Mouse (Mus musculus) kidney, postnatal 4 days (tissue): ENCODE measurements at regions not wholly inside any gene's neighbourhood (a gene's known extent, or its start where the extent isn't known, plus 50 kb on each side); places are given as distances from the start of the nearest gene placed in this dataset.
"Not testable (repeated sequence)": the region's sequence is repeated elsewhere in the genome, so short reads cannot be mapped to it uniquely, and the experiment has no call there.

Source experiments
- DNase-seq, 2 experiments: peaks; one replicate each; pipeline ENCODE4 v3.0.0; 2021; ENCODE audit warnings: mixed read lengths in 2 of 2

DNA sequence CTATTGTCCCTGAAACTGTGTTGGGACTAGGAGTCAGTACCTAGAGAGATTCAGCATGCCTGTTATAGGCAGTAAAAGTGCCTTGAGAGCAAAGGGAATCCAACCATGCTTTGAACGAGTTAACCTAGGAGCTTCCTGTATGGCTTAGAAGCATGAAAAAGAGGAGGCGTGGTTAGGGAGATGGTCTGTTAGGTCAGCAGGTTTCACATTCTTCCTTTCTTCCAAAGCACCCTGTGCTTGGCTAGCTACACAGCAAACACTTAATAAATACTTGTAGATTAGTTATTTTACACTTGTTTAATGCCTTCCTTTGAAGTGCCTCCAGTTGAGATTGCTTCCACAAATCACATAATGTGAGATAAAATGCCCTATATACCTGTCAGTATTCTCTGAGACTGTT, 284.9 kb upstream of the Adgra3 start:
- no peak for DNase-seq

DNA sequence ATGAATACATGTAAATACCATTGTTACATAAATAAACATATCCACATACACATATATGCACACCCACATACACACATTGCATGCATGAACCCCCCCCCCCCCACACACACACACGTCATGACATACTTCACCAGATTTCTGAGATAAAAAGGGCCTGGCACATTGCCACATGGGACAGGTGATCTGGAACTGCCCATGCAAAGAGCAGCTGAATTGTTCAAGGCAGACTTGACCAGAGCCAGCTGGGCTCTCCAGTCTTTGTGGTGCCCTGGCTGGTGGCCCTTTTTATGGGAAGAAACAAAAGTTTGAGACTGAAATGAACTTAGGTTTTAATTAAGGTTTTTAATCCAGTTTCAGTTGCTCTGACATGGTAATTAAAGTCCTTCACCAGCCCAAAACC, 250.7 kb upstream of the Adgra3 start:
- peak; percentile 7 to 21 for DNase-seq

DNA sequence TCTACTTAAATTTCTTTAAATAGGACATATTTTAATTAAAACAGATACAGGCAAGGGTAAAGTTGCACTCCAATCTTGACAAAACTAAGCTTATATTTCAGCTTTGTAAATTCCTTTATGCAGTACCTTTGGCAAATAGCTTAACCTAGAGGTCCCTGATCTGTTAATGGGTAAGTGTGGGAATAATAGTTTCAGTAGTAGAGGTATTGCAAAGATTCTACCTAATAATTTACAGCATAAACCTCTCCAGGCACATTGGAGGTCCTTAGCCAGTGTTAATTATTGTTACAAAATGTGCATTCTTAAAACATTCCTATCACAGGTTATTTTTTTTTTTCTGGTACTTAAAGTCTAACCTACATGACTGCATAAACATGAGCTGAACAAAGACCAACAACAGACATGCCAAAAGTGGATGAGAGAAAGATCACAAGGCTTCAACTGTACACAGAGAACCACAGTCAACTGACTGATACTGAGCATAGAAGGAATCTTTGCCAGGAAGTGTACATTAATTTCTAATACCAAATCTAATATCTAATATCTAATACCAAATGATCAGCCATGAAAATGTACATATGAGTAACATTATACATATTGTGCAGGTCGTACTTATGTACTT, 245.2 kb upstream of the Adgra3 start:
- no peak for DNase-seq

DNA sequence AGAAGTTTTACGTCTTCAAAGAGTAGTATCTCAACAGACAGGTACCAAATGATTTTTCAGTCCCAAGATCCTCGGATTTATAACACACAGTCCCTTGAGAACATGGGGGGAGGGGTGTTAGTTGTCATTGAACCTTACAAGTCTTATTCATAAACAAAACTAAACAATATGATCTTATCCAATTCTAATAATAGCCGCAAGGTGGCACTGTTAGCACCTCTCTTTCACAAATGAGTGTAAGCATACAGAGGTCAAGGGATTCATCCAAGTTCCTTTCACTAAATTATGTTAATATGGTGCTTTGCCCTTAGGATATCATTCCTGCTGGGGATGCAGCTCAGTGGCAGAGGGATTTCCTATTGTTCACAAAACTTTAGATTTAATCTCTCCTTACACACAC, 235.0 kb upstream of the Adgra3 start:
- no peak for DNase-seq

DNA sequence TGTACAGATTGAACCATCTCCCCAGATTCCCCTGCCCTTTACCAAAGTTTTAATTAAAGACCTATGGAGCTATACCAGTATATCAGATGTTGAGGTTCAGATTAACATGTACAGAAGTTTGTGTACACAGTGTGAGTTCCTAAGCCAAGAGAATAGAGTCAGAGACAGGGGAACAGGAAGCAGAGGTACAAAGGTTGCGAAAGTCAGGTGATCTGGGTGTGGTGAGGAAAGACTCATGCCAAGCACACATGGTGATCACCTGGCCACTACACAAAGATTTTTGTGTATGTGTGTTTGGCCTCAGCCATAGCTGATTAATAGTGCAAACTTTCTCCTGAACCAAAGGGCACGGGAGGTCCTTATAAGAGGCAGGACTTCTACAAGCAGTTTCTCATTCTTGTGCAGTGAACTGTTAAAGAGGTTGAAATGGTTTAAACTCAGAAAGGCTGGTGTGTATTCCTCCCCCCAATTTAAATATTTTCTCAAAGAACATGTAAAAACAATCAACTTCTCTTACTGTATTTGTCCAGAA, 232.1 kb upstream of the Adgra3 start:
- peak in 1 of 2 experiments; percentile 8 for DNase-seq

DNA sequence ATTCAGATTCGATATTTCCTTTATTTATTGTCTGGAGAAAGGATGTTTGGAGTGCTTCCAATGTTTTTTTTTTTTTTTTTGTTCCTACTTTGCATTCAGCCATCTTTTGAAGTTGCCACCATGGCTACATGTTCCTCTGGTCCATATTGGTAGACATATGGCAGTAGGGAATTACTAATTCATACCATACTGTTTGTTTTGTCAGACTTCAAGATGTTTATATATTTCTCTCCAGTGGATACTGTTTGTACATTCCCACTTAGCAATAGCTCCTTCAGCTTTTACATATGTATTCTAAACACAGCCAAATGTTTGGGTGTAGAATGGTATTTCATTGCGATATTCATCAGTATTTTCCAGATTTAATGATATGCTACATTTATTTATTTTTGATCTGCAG, 201.6 kb upstream of the Adgra3 start:
- DNase-seq, result no peak

DNA sequence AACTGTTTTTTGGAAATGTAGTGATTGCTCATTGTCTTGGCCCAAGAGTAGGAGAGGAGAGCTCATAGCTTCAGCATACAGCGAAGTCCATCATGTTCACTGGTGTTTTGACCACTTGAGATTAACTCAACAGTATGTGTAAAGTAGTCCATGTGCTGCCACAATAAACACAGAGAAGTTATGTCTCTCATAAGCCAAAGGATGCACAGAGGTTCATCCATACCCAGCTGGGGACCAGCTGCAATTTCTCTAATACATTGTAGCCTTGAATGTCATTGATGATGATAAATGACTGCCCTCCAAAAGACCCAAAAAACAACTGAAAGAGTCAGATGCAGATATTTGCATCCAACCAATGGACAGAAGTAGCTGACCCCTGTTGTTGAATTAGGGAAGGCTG, 199.2 kb upstream of the Adgra3 start:
- no peak for DNase-seq

DNA sequence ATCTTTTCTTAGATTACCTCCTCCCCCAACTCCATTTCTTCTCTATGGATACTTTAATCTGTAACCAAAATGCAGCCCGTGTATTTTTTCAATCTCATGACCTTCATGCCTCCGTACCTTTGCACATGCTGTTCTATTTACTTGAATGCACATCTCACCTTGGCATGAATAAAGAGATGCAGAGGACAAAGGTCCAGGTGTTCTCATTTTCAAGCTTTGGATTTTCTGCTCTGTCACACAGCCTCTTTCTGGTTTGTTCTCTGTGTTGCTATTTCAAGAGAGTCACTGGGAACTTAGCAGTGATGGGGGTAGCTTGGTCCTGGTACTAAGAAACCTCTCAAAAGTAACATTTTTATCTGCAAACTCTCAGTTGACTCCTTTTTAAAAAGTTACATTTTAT, 175.3 kb upstream of the Adgra3 start:
- DNase-seq, result no peak

DNA sequence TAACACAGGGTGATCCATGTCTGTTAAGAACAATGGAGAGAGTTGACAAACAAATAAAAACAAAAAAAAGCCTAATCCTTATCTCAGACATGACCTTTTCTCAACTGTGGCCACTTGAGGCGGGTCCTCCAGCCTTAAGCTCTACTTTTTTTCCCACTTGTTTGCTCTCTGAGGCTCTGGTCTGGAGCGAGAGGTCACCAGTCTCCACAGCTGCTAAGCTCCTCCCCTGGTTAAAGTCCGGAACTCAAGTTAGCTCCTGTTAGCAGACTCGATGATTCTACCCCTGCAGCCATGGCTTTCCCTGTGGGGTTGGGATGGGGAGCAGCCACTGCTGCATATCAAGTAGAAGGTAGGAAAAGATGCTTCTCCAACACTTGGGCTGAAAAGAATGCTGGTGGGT, 158.2 kb upstream of the Adgra3 start:
- peak; percentile 3 to 24 for DNase-seq

DNA sequence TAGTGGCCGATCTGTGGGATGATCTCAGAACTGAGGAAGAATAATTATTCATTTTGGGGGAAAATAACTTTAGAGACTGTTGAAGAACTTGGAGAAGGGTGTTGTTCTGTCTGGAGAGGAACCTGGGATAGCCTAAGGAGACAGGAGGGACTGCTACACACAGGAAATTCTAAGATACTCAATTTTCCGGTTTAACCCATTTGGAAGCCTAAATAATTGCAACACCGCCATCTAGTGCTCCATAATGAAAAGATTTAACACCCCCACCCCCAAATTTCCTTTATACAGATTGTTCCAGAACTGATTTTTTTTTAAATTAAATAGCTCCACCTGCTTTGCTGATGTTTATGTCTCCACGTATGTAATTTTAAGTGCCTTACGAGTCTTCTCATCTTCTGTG, 157.2 kb upstream of the Adgra3 start:
- DNase-seq, result no peak

DNA sequence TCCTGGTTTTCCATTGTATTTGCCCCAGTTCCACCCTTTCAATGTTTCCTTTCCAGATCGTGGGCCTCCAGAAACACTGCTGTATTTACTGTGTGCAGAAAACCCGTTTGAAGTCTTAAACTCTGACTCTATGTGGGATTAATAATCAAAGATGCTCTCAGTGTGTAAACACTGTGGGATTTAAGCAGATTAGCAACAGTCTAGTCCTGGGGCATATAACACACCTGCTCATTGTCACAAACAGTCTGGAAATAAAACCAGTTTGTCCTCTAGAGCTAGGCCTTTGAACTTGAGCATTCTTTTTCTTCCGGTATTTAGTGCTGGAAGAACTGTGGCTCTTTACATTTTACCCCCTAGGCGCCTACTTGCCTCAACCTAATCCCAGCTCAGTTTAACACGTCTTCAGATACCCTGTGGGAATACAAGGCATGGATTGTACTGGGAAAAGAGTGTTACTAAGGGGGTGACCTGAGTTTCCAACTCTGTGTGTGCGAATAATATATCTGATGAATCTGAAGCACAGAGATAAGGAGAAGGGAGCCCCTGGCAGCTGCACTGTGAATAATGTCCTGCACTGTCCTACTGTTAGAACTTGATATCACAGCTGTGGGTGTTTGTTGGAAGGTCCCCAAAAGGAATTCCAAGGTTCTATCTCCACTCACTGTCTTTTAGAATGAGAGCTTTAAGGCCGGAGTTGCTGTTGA, 143.7 kb upstream of the Adgra3 start:
- no peak for DNase-seq

DNA sequence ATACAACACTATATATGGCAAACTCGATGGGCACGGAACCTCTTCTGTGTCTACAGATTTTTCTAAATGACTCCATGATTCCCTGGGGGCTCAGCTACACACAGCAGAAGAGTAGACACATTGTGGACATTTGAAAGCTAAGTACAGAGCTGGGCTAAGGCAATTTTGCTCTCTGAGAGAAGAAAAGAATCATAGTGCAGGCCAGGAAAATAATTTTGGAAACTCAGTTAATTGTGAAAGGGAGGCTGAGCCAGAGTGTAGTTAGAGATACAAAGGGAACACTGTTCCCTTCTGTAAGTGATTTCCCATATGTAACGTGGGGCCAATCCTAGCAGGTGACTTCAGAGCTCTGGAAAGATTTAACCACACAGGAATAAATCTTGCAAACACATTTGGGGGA, 137.6 kb upstream of the Adgra3 start:
- DNase-seq, result no peak

DNA sequence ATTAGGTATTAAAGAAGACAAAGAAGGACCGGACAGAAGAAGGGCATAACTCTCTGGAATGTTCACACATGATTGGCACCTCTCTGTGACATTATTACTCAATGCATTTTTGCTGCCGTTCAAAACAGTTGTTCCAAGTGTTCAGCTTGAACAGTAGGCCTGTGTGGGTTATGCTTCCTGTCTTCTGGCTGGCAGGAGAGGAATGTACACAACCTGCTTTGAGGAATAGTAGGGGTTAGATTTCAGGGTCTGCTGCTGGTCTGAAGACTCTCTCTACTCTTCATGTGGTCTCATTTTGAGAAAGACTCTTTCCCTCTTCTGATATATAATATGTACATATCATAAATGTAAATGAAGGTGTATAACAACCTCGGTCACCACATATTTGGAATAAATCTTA, 137.2 kb upstream of the Adgra3 start:
- DNase-seq, result no peak

DNA sequence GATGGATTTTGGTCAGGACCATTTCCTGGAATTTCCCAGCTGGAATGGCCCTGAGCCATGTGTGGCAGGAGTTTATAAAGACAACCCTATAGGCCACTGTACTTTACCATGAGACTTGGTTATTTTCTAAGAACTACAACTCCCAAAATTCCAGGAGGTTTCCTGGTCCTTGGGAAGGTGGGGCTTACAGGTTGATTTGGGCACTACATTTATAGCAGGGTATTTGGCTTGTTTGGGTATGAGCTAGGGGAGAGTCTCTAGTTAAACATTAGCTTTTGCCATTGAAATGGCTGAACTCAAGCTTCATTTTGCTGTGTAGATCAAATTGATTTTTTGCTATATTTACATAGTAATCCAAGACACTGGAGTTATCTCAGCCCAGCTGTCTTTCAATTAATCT, 130.6 kb upstream of the Adgra3 start:
- DNase-seq, result no peak

DNA sequence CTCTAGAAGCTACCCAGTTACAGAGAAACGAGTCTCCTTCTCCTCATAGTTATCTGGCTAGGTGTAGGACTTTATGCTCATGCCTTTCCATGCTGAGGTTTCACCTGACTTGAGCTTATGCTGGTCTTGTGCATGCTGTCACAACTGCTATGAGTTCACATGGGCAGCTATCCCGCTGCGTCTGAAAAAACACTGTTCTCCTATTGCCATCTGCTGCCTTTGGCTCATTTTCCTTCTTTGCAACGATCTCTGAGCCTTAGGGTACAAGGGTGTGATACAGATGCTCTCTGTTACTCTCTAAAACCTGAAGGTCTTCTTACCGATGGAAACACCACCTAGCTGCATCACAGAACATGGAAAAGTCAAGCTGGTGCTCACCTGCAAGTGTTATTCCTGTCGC, 123.9 kb upstream of the Adgra3 start:
- DNase-seq, result no peak

DNA sequence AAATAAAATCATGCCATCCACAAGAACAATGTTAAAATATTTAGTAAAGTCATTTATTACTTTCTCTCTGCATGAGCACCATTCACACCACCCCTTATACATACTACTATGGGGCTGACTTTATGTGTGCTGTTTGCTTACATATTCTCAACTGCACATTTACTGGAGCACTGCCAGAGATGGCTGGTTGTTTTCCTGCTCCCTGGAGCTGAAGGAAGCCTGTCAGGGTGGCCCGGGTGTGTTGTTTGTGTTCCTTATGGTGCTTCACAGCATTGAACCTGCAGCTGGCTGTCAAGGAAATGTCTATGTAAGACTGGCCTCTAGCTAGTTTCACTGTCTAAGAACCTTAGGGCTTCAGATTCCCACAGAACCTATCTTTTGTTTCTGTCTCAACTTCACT, 97.8 kb upstream of the Adgra3 start:
- no peak for DNase-seq

DNA sequence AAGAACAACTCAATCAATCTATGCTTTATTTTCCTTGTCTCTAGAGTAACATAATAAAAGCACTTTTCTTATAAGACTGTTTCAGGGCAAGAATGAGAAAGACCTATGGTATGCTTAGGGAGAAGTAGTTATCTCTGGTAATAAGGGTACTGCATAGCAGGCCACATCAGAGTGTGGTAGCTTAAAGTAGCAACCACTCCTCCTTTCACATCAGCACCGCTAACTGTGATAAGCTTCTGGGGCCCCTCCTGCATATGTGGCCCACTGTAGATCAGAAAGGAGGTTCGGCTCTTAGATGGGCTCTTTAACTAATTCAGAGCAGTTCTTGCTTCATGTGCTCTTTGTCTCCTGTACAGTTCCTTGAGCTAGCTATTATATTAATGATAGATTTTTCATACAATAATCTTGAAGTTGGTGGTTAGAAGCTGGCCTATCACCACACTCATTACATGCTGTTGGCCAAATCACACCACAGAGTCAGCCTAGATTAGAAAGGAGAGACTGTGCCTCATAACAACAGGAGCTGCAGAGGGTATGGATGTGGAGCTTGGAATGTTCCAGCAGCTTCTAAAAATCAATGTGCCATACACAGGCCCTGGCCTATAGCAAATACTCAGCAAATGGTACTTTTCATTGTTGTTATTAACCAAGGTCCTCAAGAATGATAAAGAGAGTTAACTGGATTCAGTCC, 96.5 kb upstream of the Adgra3 start:
- not testable (repeated sequence) for DNase-seq

DNA sequence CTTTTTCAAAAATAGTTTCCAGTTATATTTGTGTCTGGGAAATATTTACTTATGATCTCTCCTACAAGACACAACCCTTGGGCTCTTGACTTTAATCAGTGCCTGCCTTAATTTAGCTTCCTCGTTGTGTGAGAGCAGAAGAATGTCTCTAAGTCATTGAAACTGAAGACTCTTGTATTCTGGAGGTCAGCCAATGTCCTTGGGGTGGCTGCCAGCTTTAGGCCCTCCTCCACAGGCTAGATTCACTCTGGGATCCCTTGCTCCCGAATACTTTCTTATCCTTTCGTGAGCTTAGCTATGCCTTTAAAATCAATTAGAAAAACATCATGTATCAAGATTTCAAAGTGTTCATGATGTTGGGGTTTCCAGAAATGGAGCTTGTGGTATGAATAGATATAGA, 88.1 kb upstream of the Adgra3 start:
- DNase-seq, result peak; percentile 38

DNA sequence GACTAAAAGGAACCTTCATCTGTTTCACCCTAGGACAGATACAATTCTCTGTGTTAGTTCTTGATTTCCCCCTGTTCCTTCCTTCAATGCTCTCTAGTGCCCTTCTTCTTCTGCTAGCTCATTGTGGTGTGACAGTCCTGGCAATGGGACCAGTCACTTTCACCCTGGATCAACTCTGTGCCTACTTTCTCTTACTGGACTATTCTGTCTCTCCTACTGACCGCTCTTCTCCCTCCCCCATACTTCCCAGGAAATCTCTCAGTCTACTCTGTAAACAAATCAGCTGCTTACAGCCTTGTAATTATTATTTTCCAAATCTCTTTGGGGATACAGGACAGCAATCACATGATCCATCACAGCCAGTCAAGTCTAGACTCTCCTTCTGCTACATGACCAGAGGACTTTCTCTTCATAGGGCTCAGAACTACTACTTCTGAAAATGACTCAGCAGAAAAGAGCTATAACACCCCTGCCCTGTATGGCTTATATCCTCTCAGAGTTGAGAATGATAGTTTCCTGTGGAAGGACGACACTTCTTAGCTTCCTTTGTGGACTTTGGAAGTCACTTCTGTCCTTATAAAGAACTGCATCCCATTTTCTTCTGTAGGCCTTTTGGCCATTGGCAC, 86.8 kb upstream of the Adgra3 start:
- DNase-seq, result no peak

DNA sequence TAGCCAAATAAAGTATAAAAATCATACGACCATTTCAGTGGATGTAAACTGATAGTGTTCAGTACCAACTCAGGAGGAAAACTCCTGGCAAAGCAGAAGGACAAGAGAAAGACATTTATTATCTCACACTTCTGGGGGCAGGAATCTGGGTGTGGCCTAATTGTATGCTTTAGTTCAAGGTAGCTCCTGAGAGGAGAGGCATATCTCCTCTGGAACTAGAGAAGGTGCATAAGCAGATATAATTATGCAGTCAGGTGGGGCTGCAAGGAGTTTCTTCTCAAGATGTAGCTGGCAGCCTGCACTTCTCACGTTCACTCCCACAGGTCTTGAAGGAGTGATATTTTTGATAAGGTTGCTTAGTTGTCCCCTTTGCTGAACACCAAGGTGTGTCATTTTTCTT, 71.4 kb upstream of the Adgra3 start:
- no peak for DNase-seq

DNA sequence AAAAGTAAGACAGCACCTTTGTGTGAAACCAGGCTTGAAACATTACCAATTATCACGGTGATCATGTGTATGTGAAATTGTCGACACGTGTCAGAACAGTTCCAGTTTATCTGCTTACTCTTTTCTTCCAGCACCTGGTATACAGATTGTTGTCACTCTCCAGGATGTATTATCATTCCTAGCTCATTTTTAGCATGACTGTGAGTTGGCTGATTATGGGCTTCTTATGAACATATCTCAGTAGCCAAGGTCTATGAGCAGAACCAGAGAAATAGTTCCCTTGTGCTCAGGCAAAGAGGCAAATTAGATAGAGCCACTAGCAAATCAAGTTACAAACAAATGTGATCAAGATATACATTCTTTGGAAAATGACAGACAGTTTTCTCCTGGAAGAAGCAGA, 70.2 kb upstream of the Adgra3 start:
- no peak for DNase-seq

DNA sequence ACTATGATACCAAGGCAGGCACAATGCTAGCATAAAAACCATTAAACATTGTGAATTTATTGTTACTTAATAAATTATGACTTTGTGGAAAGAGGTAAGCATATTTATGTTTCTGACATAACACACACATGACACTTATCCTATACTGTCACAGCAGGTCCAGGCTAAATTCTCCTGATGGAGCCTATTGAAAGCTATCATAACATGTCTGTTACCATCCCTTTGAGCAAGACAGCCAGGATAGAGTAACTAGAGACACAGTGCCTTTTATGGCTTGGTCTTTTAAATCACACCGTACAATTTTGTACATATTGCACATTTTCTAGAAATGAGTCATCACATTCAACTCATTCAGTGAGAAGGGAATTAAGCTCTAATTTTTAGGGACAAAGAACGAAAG, 67.8 kb upstream of the Adgra3 start:
- no peak for DNase-seq

DNA sequence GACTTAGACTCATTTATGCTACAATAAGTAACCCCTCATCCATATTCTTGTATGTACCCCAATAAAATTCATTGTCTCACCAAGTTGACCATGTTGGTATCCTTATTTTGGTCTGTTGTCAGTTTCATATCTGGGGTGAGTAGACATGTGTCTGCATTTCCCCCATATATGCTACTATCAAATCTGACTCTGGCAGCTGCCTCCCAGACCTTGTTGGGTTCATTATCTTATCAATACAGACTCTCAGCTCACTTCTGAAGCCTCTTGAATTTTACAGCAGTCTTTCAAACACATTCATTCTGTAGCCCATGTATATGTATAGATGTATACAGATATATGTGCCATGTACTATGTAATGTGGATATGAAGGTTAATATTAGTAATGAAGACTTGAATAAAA, 67.4 kb upstream of the Adgra3 start:
- no peak for DNase-seq

DNA sequence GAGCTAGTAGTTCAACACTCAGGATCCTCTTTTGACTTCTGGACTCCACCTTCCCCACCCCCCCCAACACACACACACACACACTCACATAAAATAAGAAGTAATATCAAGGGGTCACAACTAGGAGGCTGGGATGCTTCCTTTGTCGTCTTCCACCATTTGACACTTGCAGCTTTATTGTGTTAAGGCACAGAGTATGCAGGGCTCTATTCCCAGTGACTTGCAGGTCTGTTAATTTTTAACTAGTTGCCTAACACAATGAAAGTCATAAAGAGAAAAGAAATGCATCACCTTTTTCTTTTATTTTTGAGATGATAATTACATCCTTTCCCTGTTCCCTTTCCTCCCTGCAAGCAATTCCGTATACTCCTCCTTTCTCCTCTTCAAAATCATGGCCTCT, 66.9 kb upstream of the Adgra3 start:
- DNase-seq, result no peak
